Mouse (Mus musculus): ENCODE measurements around the gene Gm38655.
A peak's percentile ranks its signal among the peaks of the same experiment; 100 is the strongest.
"Not testable (repeated sequence)": the region's sequence is repeated elsewhere in the genome, so short reads cannot be mapped to it uniquely, and the experiment has no call there.

The Gm38655 gene

DNA sequence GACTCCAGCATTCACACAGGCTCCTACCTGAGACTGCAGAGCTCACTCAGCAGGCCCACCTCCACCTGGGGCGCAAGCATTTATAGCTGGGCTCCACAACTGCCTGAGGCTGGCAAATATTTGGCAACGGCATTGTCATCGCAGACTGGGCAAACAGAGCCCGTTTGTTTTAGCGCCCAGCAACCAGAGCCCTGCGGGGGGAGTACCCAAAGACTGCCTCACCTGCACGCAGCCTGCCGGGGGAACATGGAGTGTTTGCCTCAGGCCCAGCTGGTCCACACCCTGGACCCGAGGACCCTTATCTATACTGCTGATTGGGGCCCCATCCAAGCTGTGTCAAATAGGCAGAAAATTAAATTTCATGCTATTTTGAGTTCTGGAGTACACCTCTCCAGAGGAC, at the start of gene Gm38655:
TSS of gene Gm38655 (minus strand) at position 61 of the 400 bp plus-strand sequence.
- no peak for DNase-seq (ENCODE audit: low read depth, low spot score)

DNA sequence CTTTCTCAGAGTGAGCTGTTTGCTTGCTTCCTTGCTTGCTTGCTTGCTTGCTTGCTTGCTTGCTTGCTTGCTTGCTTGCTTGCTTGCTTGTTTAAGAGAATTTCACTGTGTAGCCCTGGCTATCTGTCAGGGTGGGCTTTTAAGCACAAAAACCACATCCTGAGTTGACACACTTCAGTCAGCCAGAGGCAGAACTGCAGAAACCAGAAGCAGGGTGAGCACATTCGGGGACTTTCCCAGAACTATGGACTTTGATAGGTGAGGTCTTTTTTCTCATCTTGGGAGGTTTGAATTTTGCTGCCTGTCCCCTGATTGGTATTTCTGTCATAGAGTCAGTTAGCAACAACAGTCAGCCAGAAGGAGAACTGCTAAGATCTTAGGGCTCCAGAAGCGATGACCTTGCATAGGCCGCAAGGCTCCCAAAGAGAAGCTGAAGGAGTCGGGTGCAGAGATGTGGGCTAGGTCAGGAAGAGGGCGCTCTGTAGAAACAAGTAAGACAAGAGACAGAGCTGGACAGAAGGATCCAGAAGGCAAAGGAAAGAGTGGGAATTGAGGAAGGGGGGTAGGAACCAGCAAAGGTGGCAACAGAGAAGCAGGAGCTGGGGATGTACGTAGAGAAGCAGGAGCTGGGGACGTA, 49.4 kb upstream of the Gm38655 start:
- DNase-seq (ENCODE audit: low read depth, low spot score): no peak

DNA sequence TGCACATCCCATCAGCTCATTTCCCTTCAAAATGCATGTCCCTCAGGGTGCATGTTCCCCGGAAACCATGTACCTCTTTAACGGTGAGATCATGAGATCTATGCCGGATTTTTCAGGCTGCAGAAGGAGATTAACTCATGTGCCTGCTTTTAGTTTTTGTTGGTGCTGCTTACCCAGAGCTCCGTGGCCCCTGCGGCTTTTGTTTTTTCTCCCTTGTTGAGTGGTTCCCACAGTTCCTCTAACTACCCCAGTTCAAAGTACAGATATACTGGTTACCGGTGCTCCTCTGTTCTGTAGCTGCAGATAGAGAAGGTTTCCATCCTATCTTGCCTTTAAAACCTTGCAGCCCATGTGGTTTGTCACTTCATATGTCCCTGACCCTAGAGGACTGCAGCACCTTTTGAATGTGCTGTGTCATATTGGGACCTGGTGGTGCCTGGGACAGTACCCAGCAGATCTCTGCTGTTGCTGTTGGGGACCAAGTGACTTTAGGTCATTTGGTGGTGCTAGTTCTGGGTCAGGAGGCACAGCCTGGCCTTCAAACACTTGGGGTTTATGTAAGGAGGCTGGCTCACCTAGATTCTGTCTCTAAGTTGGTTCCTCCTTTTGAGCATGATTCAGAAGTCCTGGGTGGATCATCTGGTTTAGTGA, 47.8 kb upstream of the Gm38655 start:
- DNase-seq (ENCODE audit: low read depth, low spot score): no peak

DNA sequence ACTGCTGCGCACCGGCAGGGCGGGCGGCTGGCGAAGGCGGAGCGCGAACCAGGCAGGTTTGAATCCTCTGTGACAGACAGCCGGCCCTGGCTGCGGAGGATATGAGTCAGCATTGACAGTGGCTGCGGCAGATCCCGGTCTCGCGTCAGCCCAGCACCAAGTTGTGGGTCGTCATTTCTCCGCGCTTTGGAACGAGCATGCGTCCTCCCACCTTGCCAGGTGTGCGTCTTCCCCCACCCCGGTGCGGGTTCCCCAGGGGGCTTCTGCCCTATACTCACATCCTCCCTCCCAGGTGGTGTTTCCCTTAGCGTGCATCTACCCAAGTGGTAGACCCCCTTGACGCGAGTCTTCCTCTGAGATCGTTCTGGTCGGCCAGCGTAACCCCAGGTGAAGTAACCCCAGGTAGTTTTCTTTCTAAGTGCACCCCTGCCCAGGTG, 47.3 kb upstream of the Gm38655 start:
- DNase-seq (ENCODE audit: low read depth, low spot score): not testable (repeated sequence)

DNA sequence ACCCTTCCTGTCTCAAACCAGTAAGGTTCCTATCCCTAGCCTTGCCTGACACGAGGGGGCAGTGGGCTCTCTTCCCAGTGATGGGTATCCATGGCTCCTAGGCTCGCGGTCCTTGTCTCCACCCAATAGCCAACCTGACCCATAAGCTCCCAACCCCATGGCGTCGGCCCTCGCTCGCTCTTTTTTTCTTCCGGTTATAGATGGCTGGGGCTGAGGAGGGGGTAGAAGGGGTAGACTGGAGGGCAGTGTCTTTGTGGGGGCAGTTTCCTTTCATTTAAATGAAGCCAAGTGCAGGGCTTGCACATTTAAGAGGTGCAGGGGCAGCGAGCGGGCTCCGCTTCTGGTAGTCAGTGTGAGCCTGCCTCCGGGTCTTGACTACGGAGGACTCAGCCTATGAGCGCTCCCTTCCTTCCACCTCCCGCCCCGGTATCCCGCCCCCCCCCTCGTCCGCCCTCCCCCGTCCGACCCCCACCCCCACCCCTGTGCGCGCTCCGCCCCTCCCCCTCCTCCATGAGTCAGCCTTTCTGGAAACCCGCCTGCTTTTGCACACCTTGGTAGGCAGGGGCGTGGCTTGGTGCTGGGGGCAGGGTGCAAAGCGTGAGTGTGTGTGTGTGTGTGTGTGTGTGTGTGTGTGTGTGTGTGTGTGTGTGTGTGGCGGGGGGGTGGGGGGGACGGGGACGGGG, 46.7 kb upstream of the Gm38655 start:
- no peak for DNase-seq (ENCODE audit: low read depth, low spot score)

DNA sequence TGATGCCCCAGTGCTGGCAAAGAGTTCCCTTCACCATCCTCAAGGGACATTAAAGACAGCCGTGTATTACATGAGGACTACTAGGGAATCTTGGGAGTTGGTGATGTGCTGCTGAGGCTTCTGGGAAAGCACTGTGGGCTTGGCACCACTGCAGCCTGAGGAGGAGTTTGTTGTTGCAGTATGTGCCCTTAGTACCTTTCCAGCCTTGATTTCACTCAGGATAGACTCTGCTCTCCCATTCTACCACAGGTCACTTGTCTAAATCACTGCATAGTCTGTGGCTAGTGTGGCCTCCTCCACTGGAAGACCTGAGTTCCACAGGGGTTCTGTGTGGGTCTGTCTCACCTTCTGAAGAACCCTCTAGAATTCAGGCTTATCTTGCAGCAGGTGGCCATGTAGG, 45.5 kb upstream of the Gm38655 start:
- DNase-seq (ENCODE audit: low read depth, low spot score): no peak

DNA sequence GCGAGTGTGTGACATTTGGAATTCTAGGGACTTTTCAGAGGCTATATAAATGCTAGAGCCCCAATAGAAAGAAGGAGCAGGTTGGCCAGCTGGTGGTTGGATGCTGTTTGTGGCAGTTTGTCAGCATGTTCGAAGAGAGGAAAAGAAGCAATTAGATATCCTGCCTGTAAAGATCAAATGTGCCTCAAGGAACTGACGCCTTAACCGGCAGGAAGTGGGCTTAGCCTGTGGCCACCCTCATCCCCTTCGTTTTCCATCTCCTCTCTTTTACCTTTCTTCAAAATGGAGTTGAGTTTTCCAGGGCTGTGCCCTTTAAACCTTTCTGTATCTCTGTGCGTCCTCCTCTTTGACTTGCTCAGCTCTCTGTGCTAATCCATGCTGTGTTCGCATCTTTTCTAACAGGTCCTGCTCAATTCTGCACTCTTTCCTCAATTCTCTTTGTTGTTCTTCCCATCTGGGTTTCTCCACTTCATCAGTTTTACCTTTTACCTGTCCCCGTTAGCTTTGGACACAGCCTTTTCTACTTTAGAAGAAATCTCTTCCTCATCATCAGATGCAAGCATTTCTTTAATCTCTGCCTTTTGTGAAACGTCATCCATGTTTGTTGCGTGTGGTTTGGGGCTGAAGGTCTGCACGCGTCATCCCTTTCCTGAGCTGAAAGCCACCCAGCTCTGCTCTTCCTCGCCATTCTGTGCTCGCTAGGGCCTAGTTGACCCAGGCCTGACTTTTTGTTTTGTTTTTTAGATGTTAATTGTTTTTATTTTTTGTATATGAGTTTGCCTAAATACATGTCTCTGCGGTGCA, 44.4 kb upstream of the Gm38655 start:
- no peak for DNase-seq (ENCODE audit: low read depth, low spot score)

DNA sequence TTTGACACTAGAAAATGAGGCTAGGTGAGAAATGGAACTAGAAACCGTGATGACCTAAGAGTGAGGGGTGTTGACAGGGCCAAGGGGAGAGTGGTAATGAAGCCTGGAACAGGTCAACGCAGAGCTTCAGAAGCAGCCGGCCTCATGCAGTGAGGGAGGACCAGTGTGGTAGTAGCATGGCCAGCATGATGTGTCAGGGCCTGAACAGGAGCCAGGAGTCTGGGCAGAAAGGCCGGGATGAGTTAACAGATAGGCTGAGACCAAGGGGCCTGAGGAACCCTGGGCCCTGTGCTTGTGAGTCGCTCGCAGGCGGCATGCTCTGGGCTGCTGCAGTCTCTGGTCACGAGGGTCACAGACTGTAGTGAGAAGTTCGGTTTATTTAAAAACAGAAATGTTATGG, 43.7 kb upstream of the Gm38655 start:
- no peak for DNase-seq (ENCODE audit: low read depth, low spot score)

DNA sequence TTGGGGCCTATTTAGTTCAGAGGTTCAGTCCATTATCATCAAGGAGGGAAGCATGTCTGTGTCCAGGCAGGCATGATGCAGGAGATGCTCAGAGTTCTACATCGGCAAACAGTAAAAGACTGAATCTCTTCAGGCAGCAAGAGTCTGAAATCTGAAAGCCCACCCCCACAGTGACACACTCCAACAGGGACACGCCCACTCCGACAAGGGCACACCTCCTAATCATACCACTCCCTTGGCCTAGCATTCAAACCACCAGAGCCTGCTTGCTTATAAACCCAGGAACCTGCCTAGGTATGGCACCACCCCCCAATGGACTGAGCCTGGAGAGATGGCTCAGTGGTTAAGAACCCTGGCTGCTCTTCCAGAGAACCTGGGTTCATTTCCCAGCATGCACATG, 40.2 kb upstream of the Gm38655 start:
- DNase-seq (ENCODE audit: low read depth, low spot score): no peak

DNA sequence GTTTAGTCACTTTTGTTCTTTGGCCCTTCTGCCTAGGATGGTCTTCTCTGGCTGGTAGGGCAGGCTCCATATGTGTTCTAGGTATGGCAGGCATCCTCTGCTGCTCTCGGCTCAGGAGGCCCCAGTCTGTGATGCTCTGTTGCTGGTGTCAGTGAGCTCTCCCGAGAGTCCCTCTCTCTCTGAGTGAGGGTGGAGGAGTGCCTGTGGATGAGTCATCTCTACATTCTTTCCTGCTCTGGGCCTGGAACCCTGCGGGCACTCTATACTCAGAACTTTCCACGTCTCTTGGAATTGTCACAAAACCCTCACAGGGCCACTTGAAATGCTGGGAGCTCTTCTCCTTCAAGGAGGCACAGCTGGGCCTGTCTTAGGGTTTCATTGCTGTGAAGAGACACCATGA, 36.4 kb upstream of the Gm38655 start:
- DNase-seq (ENCODE audit: low read depth, low spot score): no peak

DNA sequence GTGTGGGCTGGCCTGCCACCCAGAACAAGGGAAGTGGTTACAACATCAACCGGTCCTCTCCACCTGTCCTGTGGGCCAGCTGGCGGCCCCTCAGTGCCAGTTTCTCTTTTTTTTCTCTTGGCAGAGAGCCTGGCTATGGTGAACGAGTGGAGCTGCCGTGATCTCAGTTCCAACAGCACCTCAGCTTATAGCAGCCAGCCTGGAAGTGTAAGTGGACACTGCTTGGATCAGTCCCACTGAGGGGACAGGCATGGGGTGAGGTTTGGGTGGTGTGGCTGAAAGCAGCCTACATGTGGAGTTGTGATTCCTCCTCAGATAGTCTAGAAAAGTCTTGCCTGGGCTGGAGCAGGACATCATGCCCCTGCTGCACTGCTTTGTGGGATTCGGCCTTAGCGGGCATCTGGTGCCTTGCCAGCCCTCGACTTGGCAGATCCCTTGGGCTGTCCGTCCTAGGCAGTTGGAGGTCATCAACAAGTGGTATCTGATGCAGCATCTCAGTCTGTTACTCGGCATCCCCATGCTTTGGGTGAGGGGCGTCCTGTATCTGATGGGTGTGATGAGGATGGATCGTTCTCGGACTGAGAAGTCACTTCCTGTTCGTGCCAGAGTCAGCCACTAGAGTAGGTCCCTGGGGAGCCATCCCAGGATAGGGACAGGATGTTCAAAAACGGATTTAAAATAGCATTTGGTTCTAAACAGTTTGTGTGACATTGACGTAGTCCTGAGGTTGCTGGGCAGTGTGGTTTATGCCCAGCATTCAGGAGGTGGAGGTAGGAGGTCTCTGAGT, 35.6 kb upstream of the Gm38655 start:
- DNase-seq (ENCODE audit: low read depth, low spot score): no peak

DNA sequence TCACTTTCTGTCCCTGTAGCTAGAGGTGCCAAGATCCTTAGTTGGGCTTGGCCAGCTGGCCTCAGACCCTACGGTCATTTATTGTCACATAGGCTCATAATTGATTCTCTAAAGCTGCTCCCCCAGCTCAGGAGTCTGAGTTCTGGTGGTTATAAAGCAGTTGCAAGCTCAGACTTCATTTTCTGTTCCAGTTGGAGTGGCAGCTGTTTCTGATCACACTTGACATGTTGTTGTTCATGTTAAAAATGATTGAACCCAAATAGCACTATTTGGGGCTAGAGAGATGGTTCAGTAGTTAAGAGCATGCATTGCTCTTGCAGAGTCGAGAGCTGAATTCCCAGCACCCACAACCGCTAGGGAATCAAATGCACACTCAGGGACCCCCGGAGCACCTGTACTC, 34.7 kb upstream of the Gm38655 start:
- no peak for DNase-seq (ENCODE audit: low read depth, low spot score)

DNA sequence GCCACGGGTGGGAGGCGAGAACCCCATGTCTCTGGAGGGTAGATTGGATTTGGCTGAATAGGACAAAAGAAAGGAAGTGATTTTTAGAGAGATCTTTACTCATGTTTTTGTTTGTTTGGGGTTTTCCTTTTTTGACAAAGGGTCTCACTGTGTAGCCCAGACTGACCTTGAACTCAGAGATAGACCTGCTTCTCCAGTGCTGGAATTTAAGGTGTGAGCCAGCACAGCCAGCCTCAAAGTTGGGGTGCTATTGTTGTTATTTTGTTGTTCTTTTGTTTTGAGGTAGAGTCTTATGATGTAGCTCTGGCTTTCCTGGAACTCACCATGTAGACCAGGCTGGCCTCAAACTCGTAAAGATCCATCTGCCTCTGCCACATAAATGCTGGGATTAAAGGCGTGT, 27.1 kb upstream of the Gm38655 start:
- DNase-seq (ENCODE audit: low read depth, low spot score): no peak

DNA sequence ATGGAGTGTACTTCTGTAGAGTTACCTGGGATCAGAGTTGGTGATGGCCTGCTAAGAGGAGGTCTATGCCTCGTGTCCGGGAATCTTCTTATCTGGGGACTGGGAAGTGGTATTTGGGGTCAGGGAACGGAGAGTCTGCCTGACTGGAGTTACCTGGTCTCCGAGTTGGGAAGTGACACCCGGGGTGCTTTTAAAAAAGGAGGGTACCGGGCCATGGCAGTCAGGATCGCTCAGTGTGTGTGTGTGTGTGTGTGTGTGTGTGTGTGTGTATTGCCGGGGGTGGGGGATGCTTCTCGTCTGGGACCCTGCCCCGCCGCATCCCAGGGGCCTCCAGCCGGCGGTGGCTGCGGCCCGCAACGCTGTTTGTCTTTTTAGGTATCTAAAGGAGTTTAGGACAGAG, 13.8 kb upstream of the Gm38655 start:
- no peak for DNase-seq (ENCODE audit: low read depth, low spot score)

DNA sequence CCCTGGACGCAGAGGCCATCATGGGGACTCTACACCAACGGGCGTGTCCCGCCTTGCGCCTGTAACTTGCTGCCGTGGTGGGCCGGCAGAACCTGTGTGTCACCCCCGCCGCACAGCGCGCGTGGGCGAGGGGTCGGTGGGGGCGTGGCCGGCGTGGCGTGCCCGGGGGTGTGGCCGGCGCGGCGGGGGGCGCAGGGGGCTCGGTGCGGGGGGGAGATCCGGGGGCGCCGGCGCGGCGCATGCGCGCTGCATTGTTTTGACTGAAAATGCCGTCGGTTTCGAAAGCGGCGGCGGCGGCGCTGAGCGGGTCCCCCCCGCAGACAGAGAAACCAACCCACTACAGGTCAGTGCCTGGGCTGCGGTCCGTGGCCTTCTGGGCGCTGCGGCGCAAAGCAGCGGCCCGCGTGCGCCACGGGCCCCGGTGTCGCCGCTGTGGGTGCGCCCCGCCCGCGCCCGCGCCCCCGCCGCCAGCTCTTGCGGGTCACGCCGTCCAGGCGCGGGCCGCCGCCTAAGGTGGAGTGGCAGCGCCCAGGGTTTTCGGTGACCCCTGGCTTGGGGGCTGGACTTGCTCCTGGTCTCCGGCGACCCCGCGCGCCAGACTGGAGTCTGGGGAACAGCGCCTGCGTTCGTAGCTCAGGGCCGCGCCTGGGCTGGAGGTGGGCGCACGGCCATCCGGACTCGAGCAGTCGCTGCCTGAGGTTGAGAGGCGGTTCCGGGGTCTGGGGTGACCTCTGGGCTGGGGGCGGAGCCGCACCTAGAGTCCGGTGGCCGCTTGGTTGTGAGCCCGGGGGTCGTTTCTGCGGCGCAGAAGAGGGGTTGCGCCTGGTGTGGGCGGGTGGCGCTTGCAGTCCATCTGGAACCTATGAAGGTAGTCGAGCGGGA, 13.1 kb upstream of the Gm38655 start, which contains the start of gene Unkl:
TSS of gene Unkl (plus strand) at position 248 of the 882 bp plus-strand sequence.
- no peak for DNase-seq (ENCODE audit: low read depth, low spot score)

DNA sequence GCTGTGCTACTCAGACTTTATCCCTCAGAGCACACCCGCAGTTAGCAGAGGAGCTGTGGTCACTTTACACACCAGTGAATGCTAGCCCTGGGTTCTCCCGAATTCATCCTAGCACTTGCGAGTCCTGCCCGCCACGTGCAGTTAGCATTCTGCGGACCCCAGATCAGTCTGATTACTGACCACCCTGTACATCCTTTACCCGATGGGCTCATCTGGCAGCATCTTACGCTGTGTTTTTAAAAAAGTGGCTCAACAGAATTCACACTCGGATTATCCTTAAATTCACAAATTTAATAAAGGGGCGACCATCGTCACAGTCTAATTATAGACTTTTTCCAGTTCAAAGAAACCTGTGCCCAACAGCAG, 12.5 kb upstream of the Gm38655 start:
- no peak for DNase-seq (ENCODE audit: low read depth, low spot score)

DNA sequence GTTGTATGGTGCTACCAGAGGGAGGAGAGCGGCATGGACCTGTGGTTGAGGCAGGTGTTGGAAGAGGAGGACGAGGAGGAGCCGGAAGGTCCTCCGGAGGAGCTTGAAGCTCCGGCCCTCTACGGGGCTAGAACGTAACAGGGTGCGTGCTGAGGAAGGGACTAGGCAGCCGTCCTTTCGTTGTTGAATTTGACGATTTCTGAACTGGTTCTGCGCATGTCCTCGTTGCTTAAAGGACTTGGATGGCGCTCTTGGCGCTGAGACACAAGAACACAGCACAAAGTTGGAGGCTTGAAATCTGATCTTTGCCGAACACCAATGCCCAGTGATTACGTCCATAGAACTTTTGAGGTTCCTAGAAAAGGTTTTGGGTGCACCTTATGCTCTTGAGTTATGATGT, 9.7 kb upstream of the Gm38655 start:
- DNase-seq (ENCODE audit: low read depth, low spot score): no peak

DNA sequence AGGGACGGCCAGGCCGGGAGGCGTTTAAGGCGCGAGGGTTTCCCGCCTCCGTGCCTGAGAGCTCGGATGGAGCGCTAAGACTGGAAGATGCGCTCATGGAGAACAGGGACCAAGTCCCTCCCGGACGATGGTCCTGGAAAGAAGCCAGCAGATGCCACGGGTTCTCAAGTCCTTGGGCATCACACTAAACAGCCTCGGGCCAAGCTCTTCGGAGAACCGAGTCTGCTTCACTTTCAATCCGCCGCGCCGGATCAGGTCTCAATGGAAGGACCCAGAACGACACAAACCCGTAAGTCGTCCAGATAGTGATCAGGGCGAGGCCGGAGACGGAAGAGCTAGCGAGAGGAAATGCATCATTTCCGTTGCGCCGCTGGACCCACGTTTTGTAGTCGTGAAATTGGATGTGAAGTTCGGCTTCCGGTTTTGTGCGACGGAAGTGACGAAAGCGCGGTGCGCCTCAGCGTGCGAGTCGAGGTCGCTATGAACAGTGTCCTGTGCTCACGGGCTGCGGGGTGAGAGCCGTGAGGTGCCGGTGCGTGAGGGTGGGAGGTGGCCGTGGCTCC, 8.9 kb upstream of the Gm38655 start, which contains the start of gene BC003965:
TSS of gene BC003965 (plus strand) at position 426 of the 563 bp plus-strand sequence.
- peak; percentile 99 for DNase-seq (ENCODE audit: low read depth, low spot score)

DNA sequence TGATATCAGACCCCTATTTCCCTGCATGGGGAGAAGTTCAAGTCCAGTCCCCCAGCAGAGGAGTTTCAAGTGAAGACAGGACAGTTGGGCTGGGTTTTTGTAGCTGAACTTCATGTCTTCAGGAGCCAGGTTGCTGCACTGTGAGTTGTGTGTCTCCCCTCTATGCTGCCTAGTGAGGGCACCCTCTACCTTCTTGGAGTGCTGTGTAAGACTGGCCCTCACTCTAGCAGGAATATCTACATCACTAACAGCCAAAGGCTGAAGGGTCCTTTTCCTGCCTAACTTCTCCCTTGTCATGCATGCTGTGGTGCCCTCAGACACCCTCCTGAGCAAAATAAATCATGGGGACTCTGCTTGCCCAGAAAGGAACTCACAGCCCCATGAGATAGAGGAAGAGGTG, 8.0 kb upstream of the Gm38655 start:
- no peak for DNase-seq (ENCODE audit: low read depth, low spot score)

DNA sequence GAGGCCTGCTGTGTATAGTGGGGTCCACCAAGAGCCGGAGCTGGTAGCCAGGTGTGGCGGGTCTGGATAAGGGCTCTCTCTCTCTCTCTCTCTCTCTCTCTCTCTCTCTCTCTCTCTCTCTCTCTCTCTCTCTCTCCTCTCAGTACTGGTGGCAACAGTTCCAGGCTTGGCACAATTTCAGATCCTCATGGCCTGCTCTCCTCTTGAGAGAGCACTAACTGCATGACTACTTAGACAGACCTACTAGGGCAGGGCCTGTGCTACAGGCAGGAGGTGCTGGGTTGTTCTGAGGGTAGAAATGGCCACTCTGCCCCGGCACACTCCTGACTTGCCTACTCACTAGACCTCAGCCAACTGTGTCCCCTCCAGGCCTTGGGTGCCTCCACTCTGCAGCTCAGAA, 2.7 kb downstream of the Gm38655 start:
- no peak for DNase-seq (ENCODE audit: low read depth, low spot score)

Measured in telencephalon, adult 2 months (tissue).